Mouse (Mus musculus) liver, adult 2 months (tissue): ENCODE measurements around the gene Trim2.

Source experiments
- CTCF ChIP-seq: fragments of 200-500 bp; IDR thresholded peaks from 2 replicates; pipeline ENCODE4 v1.5.1; 2011; ENCODE audit warnings: low read depth, low read length, control low read depth
- POLR2A ChIP-seq: fragments of 200-500 bp; IDR thresholded peaks from 2 replicates; pipeline ENCODE4 v1.6.1; 2011; ENCODE audit warnings: low read length, control low read depth; ENCODE audit not compliant: insufficient read depth; ENCODE audit errors: extremely low read depth

GRCm38 (mm10) chr3:84270624-84270995, 36.1 kb downstream of the Trim2 start:
- TF ChIP-seq CTCF (no peak), POLR2A (no peak)
